Mouse (Mus musculus): ENCODE data around the gene Stard13. TPM values are rescaled to one million over a fixed set of nuclear protein-coding genes. Genes with fewer than 3 reads are reported as not detected.

The Stard13 gene
- total and polyA plus RNA-seq, 2 experiments from 2014 or later, result 2.6 to 19.2 TPM

- Histone ChIP-seq H3K9ac (no peak overlapping the region), H3K4me1 (ENCODE audit: insufficient read depth) (peaks cover 3% of the 10 kb centered on the region; the same call in 1 of the 2 replicates), H3K4me3 (ENCODE audit: low read depth, low read length) (no peak overlapping the region), H3K36me3 (ENCODE audit: insufficient read depth) (no peaks in the 10 kb centered on the region), H3K4me2 (ENCODE audit: low read depth) (no peak overlapping the region), H3K27ac (ENCODE audit: low read depth, low read length) (no peak overlapping the region), H3K9me3 (ENCODE audit: low read length) (no peaks in the 10 kb centered on the region), H3K27me3 (ENCODE audit: insufficient read depth, low read length) (no peaks in the 10 kb centered on the region; the same call in 1 of the 2 replicates)
- DNase-seq (peak; percentile 49), ATAC-seq (peak; percentile 47; the same call in 1 of the 2 replicates)
- no peak for TF ChIP-seq CTCF (IDR thresholded peaks at IDR 0.05; ENCODE audit: low read depth)
- WGBS, result 56% methylated on average over 13 of the region's 13 CpGs
Observed at GRCm38 (mm10) chr5:151228367-151229005, 5.2 kb downstream of the Stard13 start.

GRCm38 (mm10) chr5:151223696-151224366 is 9.8 kb downstream of the Stard13 start:
- 68% methylated on average over 4 of the region's 4 CpGs for WGBS
- no peaks in the 10 kb centered on the region for H3K4me1 ChIP-seq (ENCODE audit: insufficient read depth)
- ATAC-seq (no peak), DNase-seq (no peak)
- H3K27me3 ChIP-seq (ENCODE audit: insufficient read depth, low read length), result no peaks in the 10 kb centered on the region
- H3K9me3 ChIP-seq (ENCODE audit: low read length), result no peaks in the 10 kb centered on the region
- no peak for TF ChIP-seq CTCF (IDR thresholded peaks at IDR 0.05; ENCODE audit: low read depth)
- no peak overlapping the region for H3K4me2 ChIP-seq (ENCODE audit: low read depth)
- H3K27ac ChIP-seq (ENCODE audit: low read depth, low read length), result no peak overlapping the region
- no peak overlapping the region for H3K9ac ChIP-seq
- H3K36me3 ChIP-seq (ENCODE audit: insufficient read depth), result no peaks in the 10 kb centered on the region
- H3K4me3 ChIP-seq (ENCODE audit: low read depth, low read length), result no peak overlapping the region

- WGBS, result 98% methylated on average over 1 of the region's 1 CpGs
Observed at GRCm38 (mm10) chr5:151222791-151223190, 10.8 kb downstream of the Stard13 start.

GRCm38 (mm10) chr5:151218689-151219115 is 14.9 kb downstream of the Stard13 start:
- Histone ChIP-seq H3K27me3 (ENCODE audit: insufficient read depth, low read length) (no peaks in the 10 kb centered on the region), H3K27ac (ENCODE audit: low read depth, low read length) (no peak overlapping the region), H3K36me3 (ENCODE audit: insufficient read depth) (no peaks in the 10 kb centered on the region), H3K9me3 (ENCODE audit: low read length) (no peaks in the 10 kb centered on the region), H3K4me3 (ENCODE audit: low read depth, low read length) (no peak overlapping the region), H3K9ac (no peak overlapping the region), H3K4me2 (ENCODE audit: low read depth) (no peak overlapping the region), H3K4me1 (ENCODE audit: insufficient read depth) (no peaks in the 10 kb centered on the region)
- 16% methylated on average over 6 of the region's 6 CpGs for WGBS
- ATAC-seq (peak; percentile 84), DNase-seq (peak; percentile 38)
- no peak for TF ChIP-seq CTCF (IDR thresholded peaks at IDR 0.05; ENCODE audit: low read depth)

More at GRCm38 (mm10) chr5:151222791-151223190, 10.8 kb downstream of the Stard13 start:
- Histone ChIP-seq H3K27ac (ENCODE audit: low read depth, low read length) (no peak overlapping the region), H3K4me3 (ENCODE audit: low read depth, low read length) (no peak overlapping the region), H3K9me3 (ENCODE audit: low read length) (no peaks in the 10 kb centered on the region), H3K9ac (no peak overlapping the region), H3K36me3 (ENCODE audit: insufficient read depth) (no peaks in the 10 kb centered on the region), H3K4me2 (ENCODE audit: low read depth) (no peak overlapping the region), H3K4me1 (ENCODE audit: insufficient read depth) (no peaks in the 10 kb centered on the region), H3K27me3 (ENCODE audit: insufficient read depth, low read length) (no peaks in the 10 kb centered on the region)
- DNase-seq (no peak), ATAC-seq (no peak)
- TF ChIP-seq CTCF (IDR thresholded peaks at IDR 0.05; ENCODE audit: low read depth), result no peak

GRCm38 (mm10) chr5:151213097-151213496 is 20.5 kb downstream of the Stard13 start:
- Histone ChIP-seq H3K36me3 (ENCODE audit: insufficient read depth) (no peaks in the 10 kb centered on the region), H3K4me1 (ENCODE audit: insufficient read depth) (no peaks in the 10 kb centered on the region), H3K4me2 (ENCODE audit: low read depth) (no peak overlapping the region), H3K4me3 (ENCODE audit: low read depth, low read length) (no peak overlapping the region), H3K9ac (no peak overlapping the region), H3K9me3 (ENCODE audit: low read length) (no peaks in the 10 kb centered on the region), H3K27me3 (ENCODE audit: insufficient read depth, low read length) (no peaks in the 10 kb centered on the region), H3K27ac (ENCODE audit: low read depth, low read length) (no peak overlapping the region)
- no peak for DNase-seq
- ATAC-seq, result no peak
- WGBS, result 65% methylated on average over 3 of the region's 3 CpGs
- no peak for TF ChIP-seq CTCF (IDR thresholded peaks at IDR 0.05; ENCODE audit: low read depth)

GRCm38 (mm10) chr5:151210869-151211268 is 22.8 kb downstream of the Stard13 start:
- ATAC-seq (no peak), DNase-seq (no peak)
- Histone ChIP-seq H3K4me1 (ENCODE audit: insufficient read depth) (no peaks in the 10 kb centered on the region), H3K9me3 (ENCODE audit: low read length) (no peaks in the 10 kb centered on the region), H3K27me3 (ENCODE audit: insufficient read depth, low read length) (no peaks in the 10 kb centered on the region), H3K27ac (ENCODE audit: low read depth, low read length) (no peak overlapping the region), H3K4me2 (ENCODE audit: low read depth) (no peak overlapping the region), H3K4me3 (ENCODE audit: low read depth, low read length) (no peak overlapping the region), H3K36me3 (ENCODE audit: insufficient read depth) (no peaks in the 10 kb centered on the region), H3K9ac (no peak overlapping the region)
- 89% methylated on average over 1 of the region's 1 CpGs for WGBS
- TF ChIP-seq CTCF (IDR thresholded peaks at IDR 0.05; ENCODE audit: low read depth), result no peak

GRCm38 (mm10) chr5:151210060-151210459 is 23.6 kb downstream of the Stard13 start:
- H3K27ac ChIP-seq (ENCODE audit: low read depth, low read length), result no peak overlapping the region
- no peak overlapping the region for H3K4me3 ChIP-seq (ENCODE audit: low read depth, low read length)
- H3K4me2 ChIP-seq (ENCODE audit: low read depth), result no peak overlapping the region
- H3K36me3 ChIP-seq (ENCODE audit: insufficient read depth), result no peaks in the 10 kb centered on the region
- WGBS, result 85% methylated on average over 2 of the region's 2 CpGs
- H3K9ac ChIP-seq, result no peak overlapping the region
- H3K27me3 ChIP-seq (ENCODE audit: insufficient read depth, low read length), result no peaks in the 10 kb centered on the region
- no peak for TF ChIP-seq CTCF (IDR thresholded peaks at IDR 0.05; ENCODE audit: low read depth)
- ATAC-seq, result no peak
- H3K9me3 ChIP-seq (ENCODE audit: low read length), result no peaks in the 10 kb centered on the region
- no peak for DNase-seq
- no peaks in the 10 kb centered on the region for H3K4me1 ChIP-seq (ENCODE audit: insufficient read depth)

Measured in forebrain, postnatal 0 days (tissue).